Mouse (Mus musculus) bone marrow, adult 2 months (tissue): ENCODE results near the gene Morc1. TPM values are rescaled to one million over a fixed set of nuclear protein-coding genes. Genes with fewer than 3 reads are reported as not detected.

ENCODE experiments used
- H3K27ac ChIP-seq: fragments of 200-500 bp; 2 replicates; pipeline ENCODE4 v1.5.1; 2012; ENCODE audit warnings: low read depth, mild to moderate bottlenecking, control low read depth, inconsistent platforms, low read length; ENCODE audit not compliant: control insufficient read depth, poor library complexity, insufficient read depth
- H3K4me1 ChIP-seq: fragments of 200-500 bp; 2 replicates; pipeline ENCODE4 v1.6.1; 2011; ENCODE audit warnings: low read length; ENCODE audit not compliant: control insufficient read depth, insufficient read depth
- H3K4me3 ChIP-seq: fragments of 200-500 bp; replicated peaks from 2 replicates; pipeline ENCODE3; 2011; ENCODE audit warnings: mild to moderate bottlenecking, low read depth, low read length, control low read depth; ENCODE audit not compliant: control insufficient read depth
- CTCF ChIP-seq: fragments of 200-500 bp; IDR thresholded peaks from 2 replicates; pipeline ENCODE4 v1.5.1; 2011; ENCODE audit warnings: low read length, control low read depth; ENCODE audit not compliant: control insufficient read depth, insufficient read depth
- POLR2A ChIP-seq: fragments of 200-500 bp; IDR thresholded peaks from 2 replicates; pipeline ENCODE4 v1.6.1; 2011; ENCODE audit warnings: low read depth, mild to moderate bottlenecking, control low read depth, low read length, borderline replicate concordance; ENCODE audit not compliant: control insufficient read depth
- WGBS: fragments of 180-500 bp; shearing (Covaris S2); methylation state at CpG from one replicate; pipeline ENCODE4 v1.1.7; 2018; 5-methylcytosine and 5-hydroxymethylcytosine counted together
- polyA plus RNA-seq: library from polyadenylated mRNA; stranded (reverse); fragments of >200 nt; gene quantifications from 2 replicates; pipeline ENCODE4 v1.2.4, GENCODE M21; 2011; ENCODE audit warnings: low replicate concordance; ENCODE audit not compliant: missing spikeins, insufficient read depth, insufficient read length

The Morc1 gene
- polyA plus RNA-seq: 0.32 and 4.4 TPM in 2 replicates

DNA sequence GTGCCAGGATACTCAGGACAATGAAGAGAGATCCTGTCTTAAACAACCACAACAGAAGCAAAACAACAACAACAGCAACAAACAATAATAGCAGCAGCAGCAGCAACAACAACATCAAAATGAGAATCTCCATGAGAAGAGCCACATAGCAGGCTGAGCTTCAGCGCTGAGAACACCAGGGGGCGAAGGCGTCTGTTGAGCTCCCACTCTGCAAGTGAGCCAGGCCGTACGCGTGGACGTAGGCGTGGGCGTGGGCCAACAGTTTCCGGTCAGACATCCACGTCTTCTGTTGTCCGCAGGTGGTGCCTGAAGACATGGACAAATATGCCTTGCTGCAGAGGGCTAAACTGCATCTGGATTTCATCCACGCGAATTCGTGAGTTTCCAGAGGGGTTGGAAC, at the start of gene Morc1:
Gene Morc1 (plus strand): TSS at position 211 of the 400 bp plus-strand sequence.
- H3K4me3 ChIP-seq: no peak within 1 kb of the TSS
- H3K4me1 ChIP-seq: no peaks in the 10 kb centered on the region
- 89% methylated on average over 15 of the region's 15 CpGs for WGBS
- no peak for TF ChIP-seq POLR2A
- no peak for TF ChIP-seq CTCF
- no peak within 1 kb of the TSS for H3K27ac ChIP-seq

- 74% methylated on average over 3 of the region's 3 CpGs for WGBS
- no peak for TF ChIP-seq POLR2A
- TF ChIP-seq CTCF: no peak
- Histone ChIP-seq H3K27ac (no peak overlapping the region), H3K4me3 (no peak overlapping the region), H3K4me1 (no peaks in the 10 kb centered on the region)
Observed at GRCm38 (mm10) chr16:48383582-48384257, 47.3 kb upstream of the Morc1 start.

- no peak overlapping the region for H3K4me3 ChIP-seq
- 51% methylated on average over 2 of the region's 2 CpGs for WGBS
- TF ChIP-seq POLR2A: no peak
- no peak for TF ChIP-seq CTCF
- no peaks in the 10 kb centered on the region for H3K4me1 ChIP-seq
- H3K27ac ChIP-seq: no peak overlapping the region
Observed at GRCm38 (mm10) chr16:48386982-48387381, 44.1 kb upstream of the Morc1 start.

DNA sequence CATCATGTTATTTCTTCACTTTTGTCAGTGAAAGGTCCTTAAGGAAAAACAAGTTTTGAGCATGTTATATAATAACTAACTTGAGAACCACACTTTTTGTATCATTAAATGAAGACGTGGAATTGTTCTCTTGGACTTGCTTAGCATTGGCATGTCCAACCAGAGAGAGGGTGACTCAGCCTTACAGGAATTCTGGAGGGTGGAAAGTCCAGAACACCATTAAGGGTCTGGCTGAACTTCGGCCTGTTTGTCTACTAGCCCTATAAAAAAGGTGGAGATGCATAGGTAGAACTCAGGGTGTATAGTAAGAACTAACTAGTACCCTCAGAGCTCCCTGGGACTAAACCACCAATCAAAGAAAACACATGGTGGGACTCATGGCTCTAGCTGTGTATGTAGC, 35.8 kb upstream of the Morc1 start:
- Histone ChIP-seq H3K4me1 (no peaks in the 10 kb centered on the region), H3K27ac (no peak overlapping the region), H3K4me3 (no peak overlapping the region)
- TF ChIP-seq POLR2A (no peak), CTCF (no peak)
- WGBS: 77% methylated on average over 2 of the region's 2 CpGs

- H3K4me1 ChIP-seq: no peaks in the 10 kb centered on the region
- 72% methylated on average over 4 of the region's 4 CpGs for WGBS
- H3K4me3 ChIP-seq: no peak overlapping the region
- TF ChIP-seq POLR2A (no peak), CTCF (no peak)
- H3K27ac ChIP-seq: no peak overlapping the region
Observed at GRCm38 (mm10) chr16:48402963-48403362, 28.1 kb upstream of the Morc1 start.

DNA sequence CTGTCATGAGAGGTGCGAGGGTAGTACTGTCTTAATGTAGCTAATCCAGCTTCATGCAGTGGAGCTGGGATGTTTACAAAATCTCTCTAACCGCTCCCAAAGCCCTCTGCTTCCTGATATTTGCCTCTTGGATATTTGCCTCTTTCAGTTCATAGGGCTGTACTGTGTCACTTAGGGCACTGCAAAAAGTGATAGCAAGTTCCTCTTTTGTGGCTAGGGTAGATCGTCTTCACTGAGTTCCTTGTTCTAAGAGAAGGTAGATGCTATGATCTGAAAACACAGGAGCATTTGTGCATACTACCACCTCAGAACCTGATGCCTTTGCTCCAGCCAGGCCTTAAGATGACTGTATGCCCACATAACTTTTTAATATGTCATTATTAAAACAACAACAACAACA, 27.6 kb upstream of the Morc1 start:
- no peak for TF ChIP-seq CTCF
- TF ChIP-seq POLR2A: no peak
- Histone ChIP-seq H3K27ac (no peak overlapping the region), H3K4me3 (no peak overlapping the region), H3K4me1 (no peaks in the 10 kb centered on the region)
- 23% methylated on average over 3 of the region's 3 CpGs for WGBS

GRCm38 (mm10) chr16:48404009-48404408, 27.0 kb upstream of the Morc1 start:
- Histone ChIP-seq H3K4me1 (no peaks in the 10 kb centered on the region), H3K27ac (no peak overlapping the region), H3K4me3 (no peak overlapping the region)
- TF ChIP-seq POLR2A (no peak), CTCF (no peak)

DNA sequence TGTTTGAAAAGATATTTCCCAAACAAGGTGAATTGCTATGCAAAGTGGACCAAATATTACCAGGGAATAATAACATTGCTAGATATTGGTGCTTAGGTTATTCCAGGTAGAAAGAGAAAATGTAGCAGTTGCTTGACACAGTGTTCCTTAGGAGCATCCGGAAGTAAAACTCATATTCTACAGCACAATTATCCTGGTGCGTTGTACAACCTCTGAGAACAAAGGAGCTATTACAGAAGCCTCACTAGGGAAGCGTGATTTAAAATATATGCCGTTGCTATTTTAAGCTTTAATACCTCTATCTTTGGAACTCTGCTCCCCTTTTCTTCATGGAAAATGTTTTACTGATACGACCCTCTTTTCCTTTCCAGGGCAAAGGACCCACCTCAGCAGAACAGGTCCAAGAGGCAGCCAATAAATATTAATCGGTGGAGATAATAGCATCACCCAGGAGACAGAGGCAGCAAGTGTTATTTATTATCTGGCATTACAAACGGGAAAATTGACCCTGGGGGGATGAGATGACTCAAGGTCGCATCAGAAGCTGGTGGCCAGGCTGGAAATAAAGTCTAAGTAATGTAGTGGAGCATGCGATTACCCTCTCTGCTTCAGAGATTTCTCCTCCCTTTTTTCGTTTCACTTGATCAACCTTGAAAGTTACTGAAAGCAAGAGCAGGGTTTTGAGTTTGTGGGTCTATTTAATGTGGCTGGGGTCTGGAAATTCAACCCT, 25.2 kb upstream of the Morc1 start:
- Histone ChIP-seq H3K27ac (no peak overlapping the region), H3K4me3 (no peak overlapping the region), H3K4me1 (no peaks in the 10 kb centered on the region)
- whole genome bisulfite sequencing: 75% methylated on average over 10 of the region's 10 CpGs
- TF ChIP-seq POLR2A (no peak), CTCF (no peak)
